Mouse (Mus musculus) testis, postnatal 10 days (tissue): ENCODE data around the gene Mup17.
"Not testable (repeated sequence)": the region's sequence is repeated elsewhere in the genome, so short reads cannot be mapped to it uniquely, and the experiment has no call there.

Source experiments
- DNase-seq: peaks from one replicate; pipeline ENCODE4 v3.0.0; 2021; ENCODE audit warnings: low spot score

The Mup17 gene

GRCm38 (mm10) chr4:61595771-61596170, at the start of gene Mup17:
Gene Mup17 (minus strand): TSS chr4:61595871.
- not testable (repeated sequence) for DNase-seq

- DNase-seq, result not testable (repeated sequence)
Measured at GRCm38 (mm10) chr4:61571561-61571960, 24.1 kb downstream of the Mup17 start.

DNA sequence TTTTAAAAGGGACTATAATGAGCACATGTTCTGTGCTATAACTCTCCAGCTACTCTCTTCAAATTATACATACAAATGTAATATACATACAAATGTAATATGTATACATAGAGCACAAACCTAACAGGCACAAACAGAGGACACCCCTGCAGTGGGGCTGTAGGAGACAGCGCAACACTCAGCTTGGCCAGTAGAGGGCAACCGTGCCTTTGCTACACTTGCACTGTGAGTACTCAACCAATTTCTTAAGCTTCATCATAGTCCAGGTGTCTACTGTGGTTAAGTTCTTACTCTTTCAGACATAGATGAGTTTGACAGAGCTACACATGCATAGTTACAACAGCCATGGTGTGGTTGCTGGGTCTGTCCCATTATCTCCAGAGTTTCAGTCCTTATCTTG, 39.8 kb downstream of the Mup17 start:
- peak; percentile 41 for DNase-seq
